Mouse (Mus musculus) hematopoietic stem cell, adult 5-6 weeks (primary cell): ENCODE results near the gene Gldn. TPM values are rescaled to one million over a fixed set of nuclear protein-coding genes. Genes with fewer than 3 reads are reported as not detected.

Source experiments
- ATAC-seq, 2 experiments: fragments of 125-278 bp in 1 of 2; replicated peaks in 1 of 2; 2 replicates each; pipeline ENCODE4 v1.8.0; 2016 to 2017; ENCODE audit warnings: inconsistent platforms in 2 of 2, mild to moderate bottlenecking in 2 of 2, moderate number of reproducible peaks in 2 of 2, low read depth in 1 of 2, moderate TSS enrichment in 1 of 2; ENCODE audit not compliant: low FRiP score in 2 of 2, poor library complexity in 2 of 2, severe bottlenecking in 2 of 2, insufficient read depth in 1 of 2, low TSS enrichment in 1 of 2
- total RNA-seq: library from RNA; stranded (forward); fragments of 172-1452, 232-1000 nt; gene quantifications from 2 replicates; pipeline ENCODE4 v1.2.3, GENCODE M21; 2017

Gldn gene
- total RNA-seq, result not detected in 2 replicates

GRCm38 (mm10) chr9:54286331-54286987, at the start of gene Gldn:
Gene Gldn, plus strand, starts transcription at chr9:54286486.
- no peak for ATAC-seq

GRCm38 (mm10) chr9:54244869-54245665, 41.2 kb upstream of the Gldn start:
- ATAC-seq, result no peak

DNA sequence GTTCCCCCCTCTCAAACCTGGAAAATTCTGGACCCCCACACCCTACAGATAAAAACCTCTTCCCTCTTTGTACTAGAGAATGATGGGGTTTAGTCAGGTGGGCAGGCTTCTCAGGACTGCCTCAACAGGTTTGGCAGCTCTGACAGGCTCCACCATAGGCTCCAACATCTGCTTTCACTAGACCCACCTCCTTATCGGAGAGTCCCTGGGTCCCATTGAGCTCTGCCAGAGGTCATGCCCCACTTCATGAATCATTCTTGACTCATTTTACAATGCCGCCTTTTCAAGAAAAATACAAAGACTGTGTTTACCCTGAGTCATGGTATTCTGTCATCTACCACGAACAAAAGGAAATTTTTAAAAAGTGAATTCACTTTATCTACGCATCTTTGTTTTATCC, 21.5 kb upstream of the Gldn start:
- no peak for ATAC-seq

DNA sequence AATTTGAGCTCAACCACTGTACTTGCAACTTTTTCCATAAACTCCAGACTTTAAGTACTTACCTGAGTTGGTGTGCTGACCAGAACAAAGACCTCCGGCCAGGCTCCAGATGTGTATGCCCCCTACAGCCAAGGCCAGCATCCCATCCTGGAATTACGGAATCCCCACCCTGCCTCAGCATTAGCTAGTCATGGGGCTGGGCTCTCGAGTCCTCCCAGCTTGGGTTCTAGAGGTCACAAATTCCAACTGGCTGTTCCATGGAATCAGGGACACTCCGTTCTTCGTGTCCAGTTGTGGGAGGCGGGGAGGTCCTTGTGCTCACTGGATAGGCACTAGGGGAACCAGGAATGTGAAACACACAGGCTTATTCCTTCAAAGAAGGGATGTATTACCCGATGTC, 18.3 kb upstream of the Gldn start, which contains the start of gene Cyp19a1:
Gene Cyp19a1 (minus strand): TSS at position 101 of the 400 bp plus-strand sequence.
- no peak for ATAC-seq

- no peak for ATAC-seq
Observed at GRCm38 (mm10) chr9:54269987-54270386, 16.3 kb upstream of the Gldn start.

DNA sequence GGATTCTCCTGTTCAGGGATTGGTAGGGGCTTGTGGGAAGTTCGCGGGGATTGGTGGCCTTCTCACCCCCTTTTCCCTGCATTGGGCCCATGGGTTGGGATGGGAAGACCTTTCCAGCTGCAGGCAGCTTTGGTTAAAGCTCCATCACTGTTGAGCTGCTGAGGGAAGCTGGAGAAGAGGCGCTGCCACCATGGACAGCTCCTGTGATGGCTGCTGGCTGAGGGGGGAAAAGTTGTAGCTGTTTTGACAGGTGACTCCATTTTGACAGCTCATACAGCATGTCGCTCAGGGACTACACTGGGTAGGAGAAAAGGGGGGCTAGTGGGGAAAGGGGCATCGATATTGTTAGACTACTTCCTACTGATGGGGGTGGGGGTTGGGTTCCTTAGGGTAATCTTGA, 15.4 kb upstream of the Gldn start:
- ATAC-seq, result no peak

GRCm38 (mm10) chr9:54275283-54275682, 11.0 kb upstream of the Gldn start:
- ATAC-seq, result no peak

DNA sequence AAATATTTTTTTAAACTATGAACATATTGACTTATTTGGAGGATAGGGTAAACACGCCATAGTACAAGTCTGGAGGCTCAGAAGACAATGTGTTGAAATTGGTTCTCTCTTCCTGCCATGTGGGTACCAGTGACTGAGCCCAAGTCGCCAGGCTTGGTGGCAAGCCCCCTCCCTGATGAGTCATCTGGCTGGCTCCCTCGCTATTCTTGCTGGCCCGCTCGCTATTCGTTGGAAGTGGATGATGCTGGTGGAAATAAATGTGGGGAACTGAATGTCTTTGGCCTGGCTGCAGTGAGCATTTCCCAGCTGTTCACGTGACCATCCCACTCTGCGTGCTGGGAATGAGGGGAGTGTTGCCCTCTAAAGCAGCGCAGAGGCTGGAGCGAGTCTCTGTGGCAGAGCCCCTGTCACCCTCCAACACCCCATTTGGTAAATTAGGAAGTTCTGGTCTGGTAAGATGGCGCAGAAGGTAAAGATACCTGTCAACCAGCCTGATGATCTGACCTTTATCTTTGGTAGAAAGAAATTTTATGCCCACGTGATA, 7.2 kb upstream of the Gldn start:
- ATAC-seq, result no peak

DNA sequence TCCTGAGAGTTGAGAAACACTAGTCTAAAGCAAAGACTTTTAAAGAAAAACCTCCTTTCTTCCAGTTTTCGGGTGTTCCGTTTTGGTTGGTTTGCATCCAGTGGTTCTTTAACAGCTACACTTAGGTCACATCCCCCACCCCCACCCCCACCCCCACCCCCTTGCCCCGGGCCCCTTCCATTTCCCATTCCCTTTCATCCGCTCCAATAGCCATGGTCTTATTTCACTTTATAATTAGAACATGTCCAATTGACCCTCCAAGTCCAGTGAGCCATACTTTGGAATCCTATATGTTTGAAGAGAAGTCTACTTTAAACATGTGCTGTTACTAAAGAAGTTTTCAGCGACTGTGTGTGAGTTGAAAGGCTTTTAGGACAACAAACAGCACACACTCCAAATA, 1.5 kb downstream of the Gldn start:
- ATAC-seq, result no peak

DNA sequence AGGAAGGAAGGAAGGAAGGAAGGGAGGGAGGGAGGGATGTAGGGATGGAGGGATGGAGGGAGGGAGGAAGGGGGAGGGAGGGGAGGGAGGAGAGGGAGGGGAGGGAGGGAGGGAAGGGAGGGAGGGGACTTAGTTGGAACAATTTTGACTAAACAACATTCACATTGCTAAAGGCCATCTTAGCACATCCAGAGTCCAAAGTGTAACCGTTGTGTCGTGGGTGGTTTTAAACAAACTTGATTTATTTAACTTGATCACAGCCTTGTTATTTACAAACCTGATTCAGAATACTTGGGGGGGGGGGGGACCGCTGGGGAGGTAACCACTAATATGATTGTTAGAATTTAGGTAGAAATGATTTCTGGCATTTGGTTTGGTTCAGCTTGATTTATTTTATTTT, 13.1 kb downstream of the Gldn start:
- ATAC-seq, result no peak

- ATAC-seq, result no peak
Observed at GRCm38 (mm10) chr9:54299792-54300191, 13.5 kb downstream of the Gldn start.

DNA sequence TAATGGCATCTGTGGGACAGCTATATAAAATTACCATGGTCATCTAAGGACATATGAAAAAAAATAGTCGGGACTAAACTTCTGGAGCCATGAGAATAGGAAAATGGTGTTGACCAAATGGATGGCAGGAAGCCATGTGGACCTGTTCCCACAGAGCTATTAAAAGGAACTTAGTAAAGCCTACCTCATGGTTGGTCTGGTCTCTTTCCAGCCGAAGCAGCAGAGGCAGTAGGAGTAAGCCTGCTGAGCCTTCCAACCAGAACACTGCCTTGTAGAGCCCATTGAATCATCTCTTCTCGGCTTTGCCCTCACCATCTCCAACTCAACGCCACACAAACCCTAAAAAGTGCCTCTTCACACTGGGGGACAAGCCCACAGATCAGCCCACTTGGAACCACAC, 15.0 kb downstream of the Gldn start:
- ATAC-seq, result no peak

GRCm38 (mm10) chr9:54308209-54308608, 21.9 kb downstream of the Gldn start:
- no peak for ATAC-seq

- no peak for ATAC-seq
Observed at GRCm38 (mm10) chr9:54308751-54309358, 22.6 kb downstream of the Gldn start.

DNA sequence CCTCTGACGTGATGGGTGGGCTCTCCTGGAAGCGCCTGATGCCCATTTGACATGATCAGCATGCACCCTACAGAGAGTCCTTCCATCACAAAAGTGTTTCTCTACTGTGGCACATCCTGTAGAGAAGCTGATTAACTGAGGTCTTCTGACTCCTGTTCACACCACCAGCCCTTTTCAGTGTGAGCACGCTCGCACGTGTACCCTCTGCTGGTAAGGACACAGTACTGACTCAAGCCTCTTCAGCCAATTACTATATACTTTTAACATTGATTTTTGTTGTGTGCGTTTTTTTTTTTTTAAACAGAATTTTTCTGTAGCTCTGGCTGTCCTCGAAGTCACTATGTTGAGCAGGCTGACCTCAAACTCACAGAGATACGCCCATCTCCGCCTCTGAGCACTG, 30.1 kb downstream of the Gldn start:
- ATAC-seq, result no peak

DNA sequence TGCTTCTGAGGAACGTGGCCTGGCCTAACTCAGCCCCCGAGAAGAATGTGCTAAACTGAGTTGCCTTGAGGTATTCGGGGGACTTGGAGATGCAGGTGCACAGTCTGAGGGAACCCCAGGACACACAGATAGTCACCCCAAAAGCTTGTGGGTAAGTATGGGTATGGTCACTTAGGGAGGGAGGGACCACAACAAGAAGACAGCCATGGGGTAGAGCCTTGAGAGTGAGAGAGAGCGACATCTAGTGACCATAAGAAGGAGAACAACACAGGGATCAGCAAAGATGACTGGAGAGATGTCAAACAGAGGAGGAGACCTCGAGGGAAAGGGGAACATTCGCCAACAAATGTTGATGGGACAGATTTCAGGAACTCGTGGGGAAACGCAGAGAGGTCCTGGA, 37.2 kb downstream of the Gldn start:
- ATAC-seq, result peak; percentile 53 to 64; a peak in 2 of 4 replicates

DNA sequence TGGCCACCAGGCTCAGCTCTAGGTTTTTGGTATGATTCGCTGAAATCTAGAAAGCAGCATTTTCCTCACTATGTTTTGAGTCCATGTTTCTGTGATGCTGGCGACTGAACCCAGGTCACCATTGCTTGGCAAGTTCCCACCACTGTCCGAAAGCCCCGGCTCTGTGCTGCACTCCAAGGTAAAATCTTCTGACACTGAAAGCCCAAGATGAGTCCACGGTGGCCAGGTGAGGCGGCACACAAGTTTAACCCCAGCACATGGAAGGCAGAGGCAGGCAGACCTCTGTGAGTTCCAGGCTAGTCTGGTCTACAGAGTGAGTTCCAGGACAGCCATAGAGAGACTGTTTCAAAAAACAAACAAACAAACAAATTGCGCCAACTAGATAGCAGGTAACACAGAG, 42.9 kb downstream of the Gldn start:
- no peak for ATAC-seq

GRCm38 (mm10) chr9:54335582-54335981, 49.3 kb downstream of the Gldn start:
- ATAC-seq, result no peak
